Comparison of ENCODE assay signal across 8 mouse cellular contexts in the genomic region with DNA sequence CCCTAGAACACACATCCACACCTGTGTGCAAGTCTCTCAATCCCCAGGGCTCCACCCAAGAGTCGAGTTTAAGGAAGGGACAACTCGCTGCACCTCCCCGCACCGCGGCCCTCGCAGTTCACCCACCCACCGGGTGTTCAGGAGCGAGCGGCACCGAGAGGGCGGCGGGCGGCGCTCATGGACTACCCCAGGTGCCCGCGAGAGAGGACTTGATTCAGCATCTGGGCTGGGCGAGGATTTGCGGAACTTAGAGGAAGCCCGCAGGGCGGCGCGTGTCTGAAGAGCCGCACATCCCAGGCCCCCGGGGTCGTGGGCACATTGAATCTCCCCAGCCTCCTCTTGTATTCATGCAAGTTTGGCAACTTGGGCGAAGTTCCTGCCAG. TPM values are rescaled to one million over a fixed set of nuclear protein-coding genes. Genes with fewer than 3 reads are reported as not detected.
A peak's percentile ranks its signal among the peaks of the same experiment; 100 is the strongest.
DNase-seq lines count a peak whose midpoint lies in the region; ATAC-seq and TF ChIP-seq lines count a peak whose summit lies in the region.

No protein-coding gene starts in this region.

- peak overlapping the region; percentile 92 for H3K9ac ChIP-seq in liver, postnatal 0 days (replicated peaks)
- peak overlapping the region; percentile 97 for H3K9ac ChIP-seq in neural tube, embryonic 12.5 days

- H3K4me1 ChIP-seq in liver, postnatal 0 days (ENCODE audit: insufficient read depth) = peaks cover 17% of the 10 kb centered on the region
- peaks cover 47% of the 10 kb centered on the region for H3K4me1 ChIP-seq in neural tube, embryonic 12.5 days

- no peaks in the 10 kb centered on the region for H3K9me3 ChIP-seq in liver, postnatal 0 days (ENCODE audit: low read length)
- no peaks in the 10 kb centered on the region for H3K9me3 ChIP-seq in neural tube, embryonic 12.5 days

- peak; percentile 51 for TF ChIP-seq CTCF in liver, postnatal 0 days (IDR thresholded peaks at IDR 0.05; ENCODE audit: low read depth)

- WGBS in liver, postnatal 0 days (ENCODE audit: insufficient replicate concordance) = 1% methylated on average over 25 of the region's 26 CpGs
- 0% methylated on average over 26 of the region's 26 CpGs for WGBS in neural tube, embryonic 12.5 days

- no peak for TF ChIP-seq EP300 in liver, postnatal 0 days (IDR thresholded peaks at IDR 0.05; ENCODE audit: low read depth)

- peak; percentile 58 to 59 for DNase-seq in left cerebral cortex, adult 8-10 months (ENCODE audit: low spot score in 2 of 2)
- no peak for DNase-seq in left cerebral cortex, adult 11 months (ENCODE audit: low spot score)
- peak; percentile 80 for DNase-seq in embryo, embryonic 10.5 days (ENCODE audit: low spot score)
- DNase-seq in heart, adult 9 months (ENCODE audit: low spot score in 2 of 2) = peak; percentile 62 to 67
- DNase-seq in kidney, adult 9 months = peak; percentile 80
- peak; percentile 71 for DNase-seq in liver, postnatal 0 days
- peak; percentile 74 for DNase-seq in testis, postnatal 10 days (ENCODE audit: low spot score)

- H3K36me3 ChIP-seq in liver, postnatal 0 days (replicated peaks; ENCODE audit: insufficient read depth, low read length) = no peaks in the 10 kb centered on the region
- peaks cover 3% of the 10 kb centered on the region; the same call in 1 of the 2 replicates for H3K36me3 ChIP-seq in neural tube, embryonic 12.5 days

- ATAC-seq in liver, postnatal 0 days = peak; percentile 40
- ATAC-seq in neural tube, embryonic 12.5 days (ENCODE audit: low FRiP score, low read depth) = peak; percentile 51

- H3K4me3 ChIP-seq in liver, postnatal 0 days (ENCODE audit: low read depth, low read length) = peak overlapping the region; percentile 86
- peak overlapping the region; percentile 93 for H3K4me3 ChIP-seq in neural tube, embryonic 12.5 days

- H3K27ac ChIP-seq in liver, postnatal 0 days (ENCODE audit: low read depth) = peak overlapping the region; percentile 95
- peak overlapping the region; percentile 99 for H3K27ac ChIP-seq in neural tube, embryonic 12.5 days

- H3K27me3 ChIP-seq in liver, postnatal 0 days (ENCODE audit: insufficient read depth, low read length) = peaks cover 7% of the 10 kb centered on the region
- H3K27me3 ChIP-seq in neural tube, embryonic 12.5 days (replicated peaks) = no peaks in the 10 kb centered on the region

- peak overlapping the region; percentile 93 for H3K4me2 ChIP-seq in liver, postnatal 0 days (ENCODE audit: low read depth, low read length)
- H3K4me2 ChIP-seq in neural tube, embryonic 12.5 days (replicated peaks) = peak overlapping the region; percentile 86

RNA-seq across cellular contexts. Expression of a gene that starts 1.1 kb away (rescaled TPM):
- total RNA-seq in left cerebral cortex, adult 8-10 months (2022) = 10 to 100 TPM in 3 of 4 experiments, 1 to 10 TPM in 1; 9.6 to 22.4 (median 15.1) TPM
- polyA plus RNA-seq in liver, postnatal 0 days (2015; fragmentation: Nextera tagmentation; extraction: Ambion mirVana) = 2.7 and 4.3 TPM in 2 replicates
- 35.8 and 37.3 TPM in 2 replicates for polyA plus RNA-seq in neural tube, embryonic 12.5 days (2016; fragmentation: Nextera tagmentation; extraction: Ambion mirVana)
